13 mouse cellular contexts compared by ENCODE assay signal in the genomic region with DNA sequence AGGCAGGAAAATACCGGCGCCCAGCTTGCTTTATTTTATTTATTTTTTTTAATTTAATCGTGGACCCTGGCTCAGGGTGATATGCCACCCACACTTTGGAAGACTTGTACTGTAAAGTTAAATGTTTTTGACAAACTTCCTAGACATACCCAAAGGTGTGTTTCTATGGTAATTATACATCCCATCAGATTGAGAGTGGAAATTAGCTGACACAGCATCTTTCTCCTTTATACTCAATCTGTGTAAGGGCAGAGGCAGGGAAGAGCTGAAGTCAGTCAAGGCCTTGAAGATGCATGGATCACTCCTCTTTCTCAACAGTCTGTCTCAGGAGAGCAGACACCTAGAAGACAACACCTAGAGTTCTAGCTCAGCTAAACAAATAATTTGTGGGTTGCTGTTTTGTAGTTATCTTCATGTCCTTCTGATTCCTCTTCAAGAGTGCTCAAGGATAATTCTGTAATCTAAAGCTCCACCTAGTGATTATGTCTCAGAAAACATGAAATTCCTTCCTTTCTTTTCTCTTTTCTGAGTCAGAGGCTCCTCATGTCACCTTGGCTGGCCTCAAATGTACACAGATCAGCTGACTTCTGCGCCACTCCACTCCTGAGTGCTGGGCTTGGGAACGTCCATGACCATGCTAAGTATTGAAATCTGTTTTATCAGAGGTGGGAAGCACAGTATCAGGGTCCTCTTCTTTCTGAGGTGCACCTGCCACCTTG. TPM values are rescaled to one million over a fixed set of nuclear protein-coding genes. Genes with fewer than 3 reads are reported as not detected.
DNase-seq lines count a peak whose midpoint lies in the region; ATAC-seq and TF ChIP-seq lines count a peak whose summit lies in the region.
"Not testable (repeated sequence)": the region's sequence is repeated elsewhere in the genome, so short reads cannot be mapped to it uniquely, and the experiment has no call there.
"Had no signal": no experiment of that assay in that cellular context is flagged by ENCODE, and none has a peak within 500 bp of the region (broad histone marks: within the 10 kb centered on the region; RNA-seq: fewer than 3 reads in every experiment).

No protein-coding gene starts in this region.

- H3K79me2 ChIP-seq in liver, adult 2 months (ENCODE audit: control insufficient read depth, insufficient read depth, low read length) = not testable (repeated sequence)
- peaks cover 49% of the 10 kb centered on the region; the same call in 1 of the 2 replicates for H3K79me2 ChIP-seq in macrophage (ENCODE audit: inconsistent target)

- not testable (repeated sequence) for H3K27me3 ChIP-seq in forebrain, postnatal 0 days (ENCODE audit: insufficient read depth, low read length); hindbrain, postnatal 0 days (ENCODE audit: insufficient read depth, low read length); kidney, embryonic 15.5 days; liver, adult 2 months (ENCODE audit: control insufficient read depth, insufficient read depth, low read length)

- not testable (repeated sequence) for TF ChIP-seq POLR2A in liver, adult 2 months (IDR thresholded peaks at IDR 0.05; ENCODE audit: extremely low read depth, insufficient read depth, low read length)

- peak; percentile 22; the same call in 1 of the 2 replicates for TF ChIP-seq CTCF in forebrain, postnatal 0 days (IDR thresholded peaks at IDR 0.05; ENCODE audit: low read depth)
- not testable (repeated sequence) for TF ChIP-seq CTCF in hindbrain, postnatal 0 days (IDR thresholded peaks at IDR 0.05; ENCODE audit: low read depth)
- 0 out of 2 replicates have a peak, but pooled peaks have one; percentile 4 for TF ChIP-seq CTCF in liver, adult 2 months (IDR thresholded peaks at IDR 0.05; ENCODE audit: low read depth, low read length)

- not testable (repeated sequence) for H3K9ac ChIP-seq in forebrain, postnatal 0 days; hindbrain, postnatal 0 days (replicated peaks; ENCODE audit: low read length); kidney, embryonic 15.5 days; liver, adult 2 months (ENCODE audit: low read depth, low read length)

- not testable (repeated sequence) for H3K4me2 ChIP-seq in forebrain, postnatal 0 days (ENCODE audit: low read depth); hindbrain, postnatal 0 days (ENCODE audit: low read depth, low read length); kidney, embryonic 15.5 days

- H3K9me3 ChIP-seq in forebrain, postnatal 0 days (ENCODE audit: low read length); hindbrain, postnatal 0 days (ENCODE audit: low read length); kidney, embryonic 15.5 days (replicated peaks): not testable (repeated sequence)

- not testable (repeated sequence) for H3K4me3 ChIP-seq in forebrain, postnatal 0 days (ENCODE audit: low read depth, low read length); hindbrain, postnatal 0 days (ENCODE audit: low read length); kidney, embryonic 15.5 days (replicated peaks); liver, adult 2 months (ENCODE audit: insufficient read depth, low read depth, low read length)
- peak overlapping the region; percentile 25; the same call in 1 of the 2 replicates for H3K4me3 ChIP-seq in macrophage (ENCODE audit: inconsistent target)

- ATAC-seq in forebrain, postnatal 0 days; hindbrain, postnatal 0 days: not testable (repeated sequence)
- ATAC-seq in kidney, embryonic 15.5 days (replicated peaks; ENCODE audit: low FRiP score) = 0 out of 2 replicates have a peak, but pooled peaks have one; percentile 27

- DNase-seq in 3T3-L1 (ENCODE audit: low read depth, low spot score) = peak; percentile 63
- peak; percentile 37 for DNase-seq in Muller cell, postnatal 12 days (ENCODE audit: inconsistent ontology term)
- DNase-seq in forebrain, postnatal 0 days = peak; percentile 6
- DNase-seq in hindbrain, postnatal 0 days (ENCODE audit: low spot score) = peak; percentile 26
- not testable (repeated sequence) for DNase-seq in liver, adult 2 months (ENCODE audit: extremely low read depth, low read depth, low spot score)

- H3K36me3 ChIP-seq in forebrain, postnatal 0 days (ENCODE audit: insufficient read depth); hindbrain, postnatal 0 days (ENCODE audit: insufficient read depth, low read length); kidney, embryonic 15.5 days; liver, adult 2 months (ENCODE audit: control insufficient read depth, insufficient read depth, low read length): not testable (repeated sequence)
- peaks cover 30% of the 10 kb centered on the region for H3K36me3 ChIP-seq in macrophage (ENCODE audit: inconsistent target)

- H3K27ac ChIP-seq in forebrain, postnatal 0 days (ENCODE audit: low read depth, low read length); hindbrain, postnatal 0 days; kidney, embryonic 15.5 days; liver, adult 2 months (replicated peaks; ENCODE audit: insufficient read depth, low read depth, low read length); macrophage: not testable (repeated sequence)

- 77% methylated on average over 5 of the region's 5 CpGs for WGBS in forebrain, postnatal 0 days
- 82% methylated on average over 5 of the region's 5 CpGs for WGBS in hindbrain, postnatal 0 days
- WGBS in kidney, embryonic 15.5 days = 73% methylated on average over 5 of the region's 5 CpGs
- 61% methylated on average over 5 of the region's 5 CpGs for WGBS in liver, adult 2 months
- 80% methylated on average over 5 of the region's 5 CpGs for WGBS in macrophage (ENCODE audit: missing documents)

- H3K4me1 ChIP-seq in forebrain, postnatal 0 days (ENCODE audit: insufficient read depth); hindbrain, postnatal 0 days (ENCODE audit: insufficient read depth, low read length); kidney, embryonic 15.5 days; liver, adult 2 months (ENCODE audit: control insufficient read depth, insufficient read depth, low read length): not testable (repeated sequence)

RNA-seq across cellular contexts. Expression of gene Ifit3, which starts 2.6 kb away (rescaled TPM):
- total RNA-seq in forebrain, postnatal 0 days (2014; rRNA removed) = 2.3 and 2.7 TPM in 2 replicates
- 2.7 and 3.2 TPM in 2 replicates for polyA plus RNA-seq in forebrain, postnatal 0 days (2015; fragmentation: Nextera tagmentation; extraction: Ambion mirVana)
- total RNA-seq in hindbrain, postnatal 0 days (2014; rRNA removed) = 1.8 and 2.3 TPM in 2 replicates
- polyA plus RNA-seq in hindbrain, postnatal 0 days (2015; fragmentation: Nextera tagmentation; extraction: Ambion mirVana) = 3.1 and 3.6 TPM in 2 replicates
- 2.0 TPM in 2 replicates for polyA plus RNA-seq in kidney, embryonic 15.5 days (2015; fragmentation: Nextera tagmentation; extraction: Ambion mirVana)
- total RNA-seq in liver, adult 2 months (2014; rRNA removed) = 21.3 and 39.2 TPM in 2 replicates
- polyA plus RNA-seq in liver, adult 2 months (2012; rRNA removed) = 3.4 and 5.8 TPM in 2 replicates
- 1,000 to 10,000 TPM in 5 of 26 experiments, 100 to 1,000 TPM in 14, 10 to 100 TPM in 7; 56.4 to 1,330 (median 558) TPM for total RNA-seq in macrophage (2018; cell fraction: chromatin; rRNA removed)
- 1,000 to 10,000 TPM in 13 of 26 experiments, 100 to 1,000 TPM in 13; 197 to 2,399 (median 937) TPM for total RNA-seq in macrophage (2018; cell fraction: cytosol; rRNA removed)
- total RNA-seq in macrophage (2018; cell fraction: nucleus; rRNA removed) = 1,000 to 10,000 TPM in 13 of 26 experiments, 100 to 1,000 TPM in 12, 10 to 100 TPM in 1; 99.6 to 2,418 (median 1,000) TPM
- 215 to 762 TPM (median 269 TPM) in 3 replicates for polyA plus RNA-seq in macrophage (2018)

RNA-seq across cellular contexts. Expression of gene Ifit1bl1, which starts 15.9 kb away (rescaled TPM):
- 1.8 and 2.5 TPM in 2 replicates for total RNA-seq in forebrain, postnatal 0 days (2014; rRNA removed)
- polyA plus RNA-seq in forebrain, postnatal 0 days (2015; fragmentation: Nextera tagmentation; extraction: Ambion mirVana) = 1.4 and 1.6 TPM in 2 replicates
- 0.86 and 1.5 TPM in 2 replicates for total RNA-seq in hindbrain, postnatal 0 days (2014; rRNA removed)
- polyA plus RNA-seq in hindbrain, postnatal 0 days (2015; fragmentation: Nextera tagmentation; extraction: Ambion mirVana) = 1.3 and 1.4 TPM in 2 replicates
- 0.13 and 0.36 TPM in 2 replicates for polyA plus RNA-seq in kidney, embryonic 15.5 days (2015; fragmentation: Nextera tagmentation; extraction: Ambion mirVana)
- 0.34 and 0.92 TPM in 2 replicates for total RNA-seq in liver, adult 2 months (2014; rRNA removed)
- polyA plus RNA-seq in liver, adult 2 months (2012; rRNA removed) = 0.07 and 0.18 TPM in 2 replicates
- total RNA-seq in macrophage (2018; cell fraction: chromatin; rRNA removed) = 10 to 100 TPM in 14 of 26 experiments, 1 to 10 TPM in 3, under 1 TPM in 6, not detected in 3; 0.38 to 79.7 (median 17.9) TPM
- 100 to 1,000 TPM in 13 of 26 experiments, 10 to 100 TPM in 4, 1 to 10 TPM in 9; 4.7 to 597 (median 84.5) TPM for total RNA-seq in macrophage (2018; cell fraction: cytosol; rRNA removed)
- total RNA-seq in macrophage (2018; cell fraction: nucleus; rRNA removed) = 100 to 1,000 TPM in 13 of 26 experiments, 10 to 100 TPM in 2, 1 to 10 TPM in 11; 1.0 to 406 (median 63.2) TPM
- 5.2 to 71.8 TPM (median 6.7 TPM) in 3 replicates for polyA plus RNA-seq in macrophage (2018)
- polyA plus RNA-seq: limb, embryonic 10.5 days had no signal

RNA-seq across cellular contexts. Expression of gene Ifit3b, which starts 21.9 kb away (rescaled TPM):
- 0.15 and 0.19 TPM in 2 replicates for total RNA-seq in forebrain, postnatal 0 days (2014; rRNA removed)
- 0.45 and 0.79 TPM in 2 replicates for polyA plus RNA-seq in forebrain, postnatal 0 days (2015; fragmentation: Nextera tagmentation; extraction: Ambion mirVana)
- 0.21 and 0.43 TPM in 2 replicates for total RNA-seq in hindbrain, postnatal 0 days (2014; rRNA removed)
- 0.98 and 0.99 TPM in 2 replicates for polyA plus RNA-seq in hindbrain, postnatal 0 days (2015; fragmentation: Nextera tagmentation; extraction: Ambion mirVana)
- polyA plus RNA-seq in kidney, embryonic 15.5 days (2015; fragmentation: Nextera tagmentation; extraction: Ambion mirVana) = 0.88 and 0.99 TPM in 2 replicates
- 5.5 and 9.7 TPM in 2 replicates for total RNA-seq in liver, adult 2 months (2014; rRNA removed)
- 1.3 and 1.8 TPM in 2 replicates for polyA plus RNA-seq in liver, adult 2 months (2012; rRNA removed)
- total RNA-seq in macrophage (2018; cell fraction: chromatin; rRNA removed) = 10 to 100 TPM in 18 of 26 experiments, 1 to 10 TPM in 8; 1.6 to 98.6 (median 29.8) TPM
- total RNA-seq in macrophage (2018; cell fraction: cytosol; rRNA removed) = 100 to 1,000 TPM in 14 of 26 experiments, 10 to 100 TPM in 12; 26.4 to 491 (median 133) TPM
- total RNA-seq in macrophage (2018; cell fraction: nucleus; rRNA removed) = 100 to 1,000 TPM in 13 of 26 experiments, 10 to 100 TPM in 12, 1 to 10 TPM in 1; 8.7 to 374 (median 106) TPM
- polyA plus RNA-seq in macrophage (2018) = 29.7 to 123 TPM (median 34.2 TPM) in 3 replicates
- polyA plus RNA-seq: embryonic facial prominence, embryonic 13.5 days; forebrain, embryonic 10.5 days; heart, embryonic 10.5 days; hindbrain, embryonic 11.5 days; neural tube, embryonic 11.5 days had no signal

RNA-seq across cellular contexts. Expression of gene Ifit2, which starts 35.4 kb away (rescaled TPM):
- total RNA-seq in forebrain, postnatal 0 days (2014; rRNA removed) = 11.1 and 11.9 TPM in 2 replicates
- 6.3 and 8.0 TPM in 2 replicates for polyA plus RNA-seq in forebrain, postnatal 0 days (2015; fragmentation: Nextera tagmentation; extraction: Ambion mirVana)
- total RNA-seq in hindbrain, postnatal 0 days (2014; rRNA removed) = 4.5 and 8.3 TPM in 2 replicates
- polyA plus RNA-seq in hindbrain, postnatal 0 days (2015; fragmentation: Nextera tagmentation; extraction: Ambion mirVana) = 5.6 and 5.8 TPM in 2 replicates
- polyA plus RNA-seq in kidney, embryonic 15.5 days (2015; fragmentation: Nextera tagmentation; extraction: Ambion mirVana) = 9.5 and 9.7 TPM in 2 replicates
- total RNA-seq in liver, adult 2 months (2014; rRNA removed) = 3.6 and 8.0 TPM in 2 replicates
- 0.29 and 0.35 TPM in 2 replicates for polyA plus RNA-seq in liver, adult 2 months (2012; rRNA removed)
- total RNA-seq in macrophage (2018; cell fraction: chromatin; rRNA removed) = 1,000 to 10,000 TPM in 6 of 26 experiments, 100 to 1,000 TPM in 12, 10 to 100 TPM in 8; 30.4 to 2,097 (median 579) TPM
- total RNA-seq in macrophage (2018; cell fraction: cytosol; rRNA removed) = 1,000 to 10,000 TPM in 14 of 26 experiments, 100 to 1,000 TPM in 12; 225 to 3,895 (median 1,756) TPM
- total RNA-seq in macrophage (2018; cell fraction: nucleus; rRNA removed) = 1,000 to 10,000 TPM in 16 of 26 experiments, 100 to 1,000 TPM in 9, 10 to 100 TPM in 1; 77.5 to 3,890 (median 2,245) TPM
- polyA plus RNA-seq in macrophage (2018) = 92.3 to 757 TPM (median 307 TPM) in 3 replicates

RNA-seq across cellular contexts. Expression of gene Ifit1bl2, which starts 54.6 kb away (rescaled TPM):
- 0.52 and 0.69 TPM in 2 replicates for total RNA-seq in forebrain, postnatal 0 days (2014; rRNA removed)
- polyA plus RNA-seq in forebrain, postnatal 0 days (2015; fragmentation: Nextera tagmentation; extraction: Ambion mirVana) = 0.16 and 0.18 TPM in 2 replicates
- total RNA-seq in hindbrain, postnatal 0 days (2014; rRNA removed) = 0.37 and 1.2 TPM in 2 replicates
- 0.16 and 0.26 TPM in 2 replicates for polyA plus RNA-seq in hindbrain, postnatal 0 days (2015; fragmentation: Nextera tagmentation; extraction: Ambion mirVana)
- 0.09 and 0.14 TPM in 2 replicates for polyA plus RNA-seq in kidney, embryonic 15.5 days (2015; fragmentation: Nextera tagmentation; extraction: Ambion mirVana)
- total RNA-seq in liver, adult 2 months (2014; rRNA removed) = 0.07 and 0.09 TPM in 2 replicates
- not detected in 2 replicates for polyA plus RNA-seq in liver, adult 2 months (2012; rRNA removed)
- total RNA-seq in macrophage (2018; cell fraction: chromatin; rRNA removed) = 1 to 10 TPM in 8 of 26 experiments, under 1 TPM in 16, not detected in 2; 0.12 to 1.7 (median 0.78) TPM
- total RNA-seq in macrophage (2018; cell fraction: cytosol; rRNA removed) = 1 to 10 TPM in 12 of 26 experiments, under 1 TPM in 14; 0.13 to 1.6 (median 0.66) TPM
- total RNA-seq in macrophage (2018; cell fraction: nucleus; rRNA removed) = 1 to 10 TPM in 11 of 26 experiments, under 1 TPM in 13, not detected in 2; 0.16 to 2.1 (median 0.78) TPM
- 0.16 to 0.50 TPM (median 0.25 TPM) in 3 replicates for polyA plus RNA-seq in macrophage (2018)
- polyA plus RNA-seq: forebrain, embryonic 10.5 days; limb, embryonic 10.5 days; neural tube, embryonic 11.5 days had no signal

Comparison
In these comparisons a context has a peak if more than half of its experiments do, and no peak if none do; other contexts are left out.
1. RNA of gene Ifit3, which starts 2.6 kb away (polyA plus RNA-seq): 215 to 762 TPM in macrophage; 3.4 to 5.8 TPM in liver, adult 2 months, 3.1 to 3.6 TPM in hindbrain, postnatal 0 days, 2.7 to 3.2 TPM in forebrain, postnatal 0 days and 2.0 TPM in kidney, embryonic 15.5 days; every median in the first group is over 10 times any median in the second.
2. RNA of gene Ifit3b, which starts 21.9 kb away (polyA plus RNA-seq): 29.7 to 123 TPM in macrophage; 1.3 to 1.8 TPM in liver, adult 2 months, 0.98 to 0.99 TPM in hindbrain, postnatal 0 days, 0.88 to 0.99 TPM in kidney, embryonic 15.5 days and 0.45 to 0.79 TPM in forebrain, postnatal 0 days; every median in the first group is over 10 times any median in the second.